Mouse (Mus musculus): ENCODE results near the gene Znhit3. TPM values are rescaled to one million over a fixed set of nuclear protein-coding genes. Genes with fewer than 3 reads are reported as not detected.

The Znhit3 gene
- total RNA-seq, 2 experiments from 2014 or later: 10.8 TPM

DNA sequence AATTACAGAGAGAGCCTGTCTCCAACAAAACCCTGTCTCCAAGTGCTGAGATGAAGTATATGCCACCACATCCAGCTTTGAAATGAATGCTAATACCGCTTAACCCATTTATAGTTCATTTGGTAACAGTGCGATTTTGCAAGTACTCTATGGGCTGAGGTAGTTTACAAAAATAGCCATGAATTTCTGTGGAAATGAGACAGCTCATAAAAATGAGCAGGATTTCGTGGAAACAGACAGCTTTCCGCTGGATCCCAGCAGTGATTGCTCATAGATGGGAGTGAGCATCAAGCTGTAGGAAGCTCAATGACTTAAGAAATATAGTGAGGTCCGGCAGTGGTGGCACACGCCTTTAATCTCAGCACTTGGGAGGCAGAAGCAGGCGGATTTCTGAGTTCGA is 4.8 kb upstream of the Znhit3 start:
- no peak for DNase-seq

- no peak for DNase-seq
These were observed 3.8 kb upstream of the Znhit3 start for GRCm38 (mm10) chr11:84919951-84920350.

GRCm38 (mm10) chr11:84919276-84919675 is 3.1 kb upstream of the Znhit3 start:
- peak; percentile 34 for DNase-seq

GRCm38 (mm10) chr11:84918425-84918824 is 2.3 kb upstream of the Znhit3 start:
- DNase-seq: peak; percentile 93

- no peak for DNase-seq
These were observed 636 bp upstream of the Znhit3 start for GRCm38 (mm10) chr11:84916703-84917300.

DNA sequence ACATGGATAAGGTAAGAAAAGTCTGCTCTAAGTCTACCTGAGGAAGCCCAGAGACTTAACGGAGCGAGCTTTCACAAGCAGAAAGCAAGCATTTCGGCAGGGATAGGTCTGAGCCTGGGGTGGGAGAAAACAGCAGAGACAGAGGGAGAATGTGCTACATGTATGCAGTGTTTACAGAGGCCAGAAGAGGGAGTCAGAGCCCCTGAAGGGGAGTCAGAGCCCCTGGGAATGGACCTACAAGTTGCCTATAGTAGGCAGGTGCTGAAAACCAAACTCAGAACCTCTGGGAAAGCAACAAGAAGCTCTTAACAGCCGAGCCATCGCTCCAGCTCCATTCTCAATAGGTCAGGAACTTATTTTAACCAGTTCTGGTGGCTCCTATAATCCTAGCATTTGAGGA is 1.5 kb downstream of the Znhit3 start:
- no peak for DNase-seq

- DNase-seq: peak; percentile 64
These were observed 5.8 kb downstream of the Znhit3 start for GRCm38 (mm10) chr11:84910411-84910810.

- no peak for DNase-seq
These were observed 7.7 kb downstream of the Znhit3 start for GRCm38 (mm10) chr11:84908480-84908879.

GRCm38 (mm10) chr11:84907081-84907480 is 9.1 kb downstream of the Znhit3 start:
- no peak for DNase-seq

- no peak for DNase-seq
These were observed 11.5 kb downstream of the Znhit3 start for GRCm38 (mm10) chr11:84904597-84905144.

- DNase-seq: no peak
These were observed 23.1 kb downstream of the Znhit3 start for GRCm38 (mm10) chr11:84893113-84893512.

DNA sequence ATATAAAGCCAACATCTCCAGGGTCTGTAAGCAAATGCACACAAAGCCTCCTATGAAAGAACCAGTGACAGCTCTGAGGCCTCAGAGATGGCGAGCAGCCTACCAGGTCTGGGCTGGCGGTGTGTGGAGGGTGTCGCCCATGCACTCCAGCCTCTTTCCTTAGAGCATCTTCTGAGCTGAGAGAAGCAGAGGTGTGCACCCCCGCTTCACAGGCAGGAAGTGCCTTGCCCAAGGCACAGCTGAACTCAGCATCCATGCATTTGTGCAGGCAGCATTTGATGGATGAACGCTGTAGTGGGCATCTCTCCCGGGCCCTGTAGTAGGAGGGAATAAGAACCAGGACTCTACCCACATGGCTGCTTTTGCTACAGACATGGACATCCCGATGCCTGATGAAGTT is 24.5 kb downstream of the Znhit3 start:
- DNase-seq: no peak

DNA sequence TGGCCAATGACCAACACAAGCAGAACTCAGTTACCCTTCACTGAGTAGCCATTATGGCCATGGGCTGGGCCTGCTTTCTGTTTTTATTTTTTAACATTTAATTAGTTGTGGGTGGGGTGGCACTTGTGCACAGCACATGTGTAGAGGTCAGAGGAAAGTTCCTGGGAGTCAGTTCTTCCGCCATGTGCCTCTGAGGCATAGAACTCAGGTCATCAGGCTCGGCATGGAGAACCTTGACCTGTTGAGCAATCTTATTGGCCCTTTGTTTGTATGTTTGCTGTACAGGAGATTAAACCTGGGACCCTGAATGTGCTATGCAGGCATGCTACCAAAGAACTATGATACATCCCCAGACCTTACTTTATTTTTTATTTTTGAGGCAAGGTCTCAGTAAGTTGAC is 26.7 kb downstream of the Znhit3 start:
- DNase-seq: no peak

- DNase-seq: no peak
These were observed 28.1 kb downstream of the Znhit3 start for GRCm38 (mm10) chr11:84888025-84888424.

GRCm38 (mm10) chr11:84886767-84887511 is 29.2 kb downstream of the Znhit3 start:
- DNase-seq: no peak

- no peak for DNase-seq
These were observed 29.9 kb downstream of the Znhit3 start for GRCm38 (mm10) chr11:84886236-84886635.

- no peak for DNase-seq
These were observed 30.9 kb downstream of the Znhit3 start for GRCm38 (mm10) chr11:84885238-84885637.

DNA sequence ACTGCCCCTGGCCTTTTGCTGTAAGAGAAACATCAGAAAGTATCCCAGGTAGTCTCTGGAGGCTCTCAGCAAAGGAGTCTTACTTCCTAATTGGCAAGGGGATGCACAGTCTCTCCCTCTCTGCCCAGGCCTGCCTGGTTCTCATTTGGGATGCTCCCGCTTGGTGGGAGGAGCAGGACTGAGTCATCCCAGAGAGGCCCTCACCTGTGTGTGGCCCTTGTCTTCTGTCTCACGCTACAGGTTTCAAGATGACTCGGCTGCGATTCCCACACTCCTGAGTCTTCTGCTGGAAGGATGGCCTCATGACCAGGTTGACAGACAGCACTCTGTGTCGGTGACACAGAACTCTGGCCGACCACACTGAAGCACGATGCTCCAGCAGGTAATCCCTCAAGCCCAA is 33.8 kb downstream of the Znhit3 start:
- no peak for DNase-seq

DNA sequence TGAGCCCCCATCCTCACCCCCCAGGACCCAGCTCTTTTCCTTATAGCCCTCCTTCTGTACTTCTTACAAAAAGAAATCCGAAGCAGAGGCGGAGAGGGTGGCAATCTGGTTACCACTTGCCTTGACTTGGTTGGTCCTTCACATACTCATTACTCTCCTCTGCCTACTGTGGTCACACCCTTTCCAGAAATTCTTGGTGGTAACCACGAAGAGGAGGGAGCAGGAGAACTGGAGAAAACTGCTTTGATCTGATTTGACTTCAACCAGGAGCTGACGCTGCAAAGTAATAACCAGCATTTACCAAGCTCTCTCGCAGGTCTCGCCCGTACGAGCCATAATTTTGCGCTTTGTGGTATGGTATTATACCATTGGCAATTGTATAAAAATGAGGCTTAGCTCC is 35.2 kb downstream of the Znhit3 start:
- DNase-seq: no peak

DNA sequence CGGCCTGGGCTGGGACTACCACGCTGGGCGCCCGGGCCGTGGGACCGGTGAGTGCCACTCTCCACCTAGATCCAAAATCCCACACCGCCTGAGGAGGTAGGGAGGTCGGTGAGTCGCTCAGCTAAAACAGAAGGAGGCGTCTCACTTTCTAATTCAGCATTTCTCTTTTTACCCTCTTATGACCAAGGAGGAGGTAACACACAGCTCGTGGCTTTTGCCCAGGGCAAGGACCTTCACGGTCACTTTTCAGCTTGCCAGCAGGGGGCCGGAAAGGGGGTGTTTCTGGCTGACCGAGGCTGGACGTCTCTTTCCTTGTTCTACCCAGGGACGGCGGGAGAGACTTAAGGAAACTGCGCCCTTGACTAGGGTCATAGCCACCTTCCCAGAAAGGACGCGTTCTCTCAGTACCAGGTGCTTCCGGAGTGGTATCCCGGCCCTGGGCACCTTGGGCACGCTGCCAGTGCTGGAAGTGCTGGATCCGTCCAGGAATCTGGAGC is 35.7 kb downstream of the Znhit3 start:
- peak; percentile 73 for DNase-seq

DNA sequence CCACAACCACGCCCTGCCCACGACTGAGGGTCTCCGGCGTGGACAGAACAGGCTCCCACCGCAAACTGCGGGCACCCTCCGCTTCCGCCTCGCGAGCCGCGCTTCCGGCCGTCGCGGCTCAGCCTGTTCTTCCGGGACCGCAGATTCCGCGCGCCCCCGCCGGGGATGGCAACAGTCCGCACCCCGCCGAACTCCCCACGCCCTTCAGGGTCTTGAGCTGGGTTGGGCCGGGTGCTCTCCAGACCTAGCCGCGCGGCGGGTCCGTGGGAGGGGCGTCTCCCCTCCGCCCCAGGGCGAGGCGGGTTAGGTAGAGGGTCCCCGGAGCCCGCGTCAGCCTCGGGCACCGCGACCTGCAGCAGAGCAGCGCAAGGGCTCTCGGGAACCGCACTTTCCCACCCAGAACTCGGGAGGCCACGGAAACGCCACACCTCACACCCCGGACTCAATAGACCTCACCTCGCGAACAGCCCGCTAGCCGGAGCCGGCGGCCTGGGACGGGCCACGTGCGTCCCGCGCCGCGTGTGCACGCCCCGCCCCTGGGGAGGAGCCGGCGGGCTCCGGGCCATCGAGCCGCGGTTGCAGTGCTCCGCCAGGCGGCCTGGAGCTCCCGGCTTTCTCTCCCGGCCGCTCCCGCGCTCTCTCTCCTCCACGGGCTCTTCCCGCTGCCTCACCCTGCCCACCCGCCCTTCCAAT is 36.2 kb downstream of the Znhit3 start, which contains the start of the genes Myo19 and Pigw:
Myo19 (plus strand) TSS at position 377 of the 693 bp plus-strand sequence.
Pigw (minus strand) TSS at position 514 of the 693 bp plus-strand sequence.
- peak; percentile 91 for DNase-seq

- no peak for DNase-seq
These were observed 37.0 kb downstream of the Znhit3 start for GRCm38 (mm10) chr11:84879007-84879771.

Measured in adrenal gland, postnatal 10 days (tissue).